Comparison of ENCODE assay signal across 10 mouse cellular contexts in the genomic region with DNA sequence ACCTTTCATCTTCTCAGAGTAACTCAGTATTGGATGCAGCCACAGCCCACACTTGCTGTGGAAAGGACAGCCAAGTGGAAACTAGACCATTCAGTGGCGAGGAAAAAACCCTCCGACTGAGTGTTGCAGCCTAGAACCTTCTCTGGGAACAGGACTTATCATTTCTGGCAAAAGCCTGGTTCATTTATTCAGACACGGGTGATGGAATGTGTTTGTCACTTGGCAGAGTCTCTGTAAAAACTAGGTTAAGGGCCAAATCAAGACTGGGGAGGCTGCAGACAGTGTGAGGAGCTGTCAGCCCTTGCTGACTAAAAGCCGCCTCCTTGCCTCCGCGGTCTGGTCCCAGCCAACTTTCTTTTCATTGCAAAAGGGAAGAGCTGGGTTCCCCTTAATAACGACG.
DNase-seq lines count a peak whose midpoint lies in the region; ATAC-seq and TF ChIP-seq lines count a peak whose summit lies in the region.
"Had no signal": no experiment of that assay in that cellular context is flagged by ENCODE, and none has a peak within 500 bp of the region (broad histone marks: within the 10 kb centered on the region; RNA-seq: fewer than 3 reads in every experiment).

No protein-coding gene starts in this region.

- H3K9ac ChIP-seq in kidney, embryonic 14.5 days (ENCODE audit: low read depth, low read length), result no peak overlapping the region
- H3K9ac ChIP-seq in lung, embryonic 14.5 days, result no peak overlapping the region
- H3K9ac ChIP-seq: embryonic facial prominence, embryonic 13.5 days had no signal

- peaks cover 20% of the 10 kb centered on the region for H3K4me1 ChIP-seq in kidney, embryonic 14.5 days (ENCODE audit: control insufficient read depth, insufficient read depth, low read length)
- peaks cover 19% of the 10 kb centered on the region for H3K4me1 ChIP-seq in lung, embryonic 14.5 days (ENCODE audit: insufficient read depth)

- no peak; the same call in 1 of the 2 replicates for ATAC-seq in kidney, embryonic 14.5 days (ENCODE audit: low FRiP score, low TSS enrichment)
- peak; percentile 85 for ATAC-seq in lung, embryonic 14.5 days (ENCODE audit: insufficient read depth)
- ATAC-seq in granulocyte monocyte progenitor cell, adult 5-6 weeks (replicated peaks; ENCODE audit: poor library complexity, severe bottlenecking), result no peak
- no peak for ATAC-seq in megakaryocyte-erythroid progenitor cell, adult 5-6 weeks (replicated peaks; ENCODE audit: low FRiP score, low TSS enrichment, poor library complexity, severe bottlenecking)

- WGBS in kidney, embryonic 14.5 days, result 44% methylated on average over 8 of the region's 8 CpGs
- 29% methylated on average over 8 of the region's 8 CpGs for WGBS in lung, embryonic 14.5 days

- no peaks in the 10 kb centered on the region for H3K9me3 ChIP-seq in kidney, embryonic 14.5 days (ENCODE audit: control insufficient read depth, low read length)
- no peaks in the 10 kb centered on the region for H3K9me3 ChIP-seq in lung, embryonic 14.5 days (ENCODE audit: low read depth, low read length)
- H3K9me3 ChIP-seq: embryonic facial prominence, embryonic 13.5 days had no signal

- no peaks in the 10 kb centered on the region for H3K36me3 ChIP-seq in kidney, embryonic 14.5 days (ENCODE audit: control insufficient read depth, insufficient read depth, low read length)
- H3K36me3 ChIP-seq in lung, embryonic 14.5 days (ENCODE audit: insufficient read depth), result no peaks in the 10 kb centered on the region
- H3K36me3 ChIP-seq: embryonic facial prominence, embryonic 13.5 days had no signal

- no peak overlapping the region for H3K27ac ChIP-seq in kidney, embryonic 14.5 days (ENCODE audit: low read depth, low read length)
- no peak overlapping the region for H3K27ac ChIP-seq in lung, embryonic 14.5 days (ENCODE audit: low read depth)
- H3K27ac ChIP-seq: embryonic facial prominence, embryonic 13.5 days had no signal

- TF ChIP-seq CTCF in lung, embryonic 14.5 days (IDR thresholded peaks at IDR 0.05; ENCODE audit: low read depth), result no peak

- no peak overlapping the region for H3K4me2 ChIP-seq in kidney, embryonic 14.5 days (replicated peaks; ENCODE audit: low read depth, low read length)
- H3K4me2 ChIP-seq in lung, embryonic 14.5 days, result no peak overlapping the region
- H3K4me2 ChIP-seq: embryonic facial prominence, embryonic 13.5 days had no signal

- no peaks in the 10 kb centered on the region for H3K27me3 ChIP-seq in kidney, embryonic 14.5 days (ENCODE audit: control insufficient read depth, insufficient read depth, low read length)
- H3K27me3 ChIP-seq in lung, embryonic 14.5 days (ENCODE audit: insufficient read depth, low read length), result no peaks in the 10 kb centered on the region
- H3K27me3 ChIP-seq: embryonic facial prominence, embryonic 13.5 days had no signal

- DNase-seq in kidney, adult 18-20 months, result peak; percentile 9
- peak; percentile 10 for DNase-seq in adrenal gland, postnatal 25 days
- DNase-seq in gastrocnemius, postnatal 14 days, result peak; percentile 38
- DNase-seq in lung, embryonic 14.5 days, result peak; percentile 84
- no peak for DNase-seq in left cerebral cortex, adult 8-10 months (ENCODE audit: low spot score in 2 of 2)

- intact Hi-C loops in gastrocnemius, postnatal 14 days (cut with DNase I; ENCODE audit: low total_unique reads), result no loop called here

- no peak overlapping the region for H3K4me3 ChIP-seq in kidney, embryonic 14.5 days (ENCODE audit: low read length)
- H3K4me3 ChIP-seq in lung, embryonic 14.5 days (ENCODE audit: low read depth, low read length), result no peak overlapping the region
- H3K4me3 ChIP-seq: embryonic facial prominence, embryonic 13.5 days; myocyte had no signal

Comparison
In these comparisons a context has a peak if more than half of its experiments do, and no peak if none do; other contexts are left out.
1. DNase-seq: peak in kidney, adult 18-20 months (single experiment), adrenal gland, postnatal 25 days (single experiment), gastrocnemius, postnatal 14 days (single experiment) and lung, embryonic 14.5 days (single experiment); none in left cerebral cortex, adult 8-10 months (0 of 2).